Mouse (Mus musculus) heart, postnatal 25 days (tissue): ENCODE results near the gene Olfr56. TPM values are rescaled to one million over a fixed set of nuclear protein-coding genes. Genes with fewer than 3 reads are reported as not detected.
"Not testable (repeated sequence)": the region's sequence is repeated elsewhere in the genome, so short reads cannot be mapped to it uniquely, and the experiment has no call there.

ENCODE experiments used
- DNase-seq: peaks from one replicate; pipeline ENCODE4 v3.0.0; 2022; ENCODE audit warnings: low spot score
- intact Hi-C: fragments of 180-260 bp; cut with DNase I; formaldehyde crosslinking; loops from one replicate; pipeline ENCODE4 v1.15.1; 2025
- total RNA-seq, 2 experiments: library from RNA; stranded (reverse); gene quantifications; 2 replicates each; pipeline ENCODE4 v1.2.3; 2021

Olfr56 gene
- not detected for total RNA-seq

GRCm38 (mm10) chr11:48978240-48978939, at the start of gene Olfr56:
TSS of gene Olfr56 (plus strand) at chr11:48978889.
- intact Hi-C loops, DNase-seq: not testable (repeated sequence)

GRCm38 (mm10) chr11:48933422-48933821, 45.3 kb upstream of the Olfr56 start:
- intact Hi-C loops, DNase-seq: not testable (repeated sequence)

GRCm38 (mm10) chr11:48933923-48934322, 44.8 kb upstream of the Olfr56 start:
- DNase-seq, intact Hi-C loops: not testable (repeated sequence)

GRCm38 (mm10) chr11:48935291-48935690, 43.4 kb upstream of the Olfr56 start:
- intact Hi-C loops, DNase-seq: not testable (repeated sequence)

GRCm38 (mm10) chr11:48939286-48939685, 39.4 kb upstream of the Olfr56 start:
- DNase-seq, intact Hi-C loops: not testable (repeated sequence)

GRCm38 (mm10) chr11:48946090-48946489, 32.6 kb upstream of the Olfr56 start, which contains the start of gene Psme2b:
TSS of gene Psme2b (minus strand) at chr11:48946190.
- intact Hi-C loops, DNase-seq: not testable (repeated sequence)

- DNase-seq, intact Hi-C loops: not testable (repeated sequence)
Observed at GRCm38 (mm10) chr11:48974686-48975085, 4.0 kb upstream of the Olfr56 start.

GRCm38 (mm10) chr11:48979251-48979650, 562 bp downstream of the Olfr56 start, which contains the start of gene 9930111J21Rik1:
TSS of gene 9930111J21Rik1 (minus strand) at chr11:48979398.
- intact Hi-C loops = not testable (repeated sequence)

GRCm38 (mm10) chr11:48980052-48980451, 1.4 kb downstream of the Olfr56 start:
- DNase-seq, intact Hi-C loops: not testable (repeated sequence)

More at GRCm38 (mm10) chr11:48979251-48979650, 562 bp downstream of the Olfr56 start, which contains the start of gene 9930111J21Rik1:
- not testable (repeated sequence) for DNase-seq

GRCm38 (mm10) chr11:48982848-48983247, 4.2 kb downstream of the Olfr56 start:
- DNase-seq, intact Hi-C loops: not testable (repeated sequence)

- DNase-seq, intact Hi-C loops: not testable (repeated sequence)
Observed at GRCm38 (mm10) chr11:48988219-48988618, 9.5 kb downstream of the Olfr56 start.

- intact Hi-C loops, DNase-seq: not testable (repeated sequence)
Observed at GRCm38 (mm10) chr11:48989981-48990380, 11.3 kb downstream of the Olfr56 start.

GRCm38 (mm10) chr11:48991740-48992520, 13.2 kb downstream of the Olfr56 start, which contains the start of gene Gm12185:
TSS of gene Gm12185 (minus strand) at chr11:48992226.
- DNase-seq, intact Hi-C loops: not testable (repeated sequence)

- intact Hi-C loops = not testable (repeated sequence)
Observed at GRCm38 (mm10) chr11:48993296-48993695, 14.6 kb downstream of the Olfr56 start.

GRCm38 (mm10) chr11:48994018-48994417, 15.3 kb downstream of the Olfr56 start, which contains the start of gene Tgtp1:
TSS of gene Tgtp1 (minus strand) at chr11:48994172.
- DNase-seq, intact Hi-C loops: not testable (repeated sequence)

More at GRCm38 (mm10) chr11:48993296-48993695, 14.6 kb downstream of the Olfr56 start:
- DNase-seq = not testable (repeated sequence)

GRCm38 (mm10) chr11:49000411-49000810, 21.7 kb downstream of the Olfr56 start:
- DNase-seq, intact Hi-C loops: not testable (repeated sequence)

- intact Hi-C loops, DNase-seq: not testable (repeated sequence)
Observed at GRCm38 (mm10) chr11:49006317-49006716, 27.6 kb downstream of the Olfr56 start.

GRCm38 (mm10) chr11:49006785-49007184, 28.1 kb downstream of the Olfr56 start:
- intact Hi-C loops = not testable (repeated sequence)

GRCm38 (mm10) chr11:49012074-49012473, 33.4 kb downstream of the Olfr56 start:
- DNase-seq, intact Hi-C loops: not testable (repeated sequence)

More at GRCm38 (mm10) chr11:49006785-49007184, 28.1 kb downstream of the Olfr56 start:
- DNase-seq = not testable (repeated sequence)

- DNase-seq, intact Hi-C loops: not testable (repeated sequence)
Observed at GRCm38 (mm10) chr11:49050064-49050463, 71.4 kb downstream of the Olfr56 start.
